In the genomic region with DNA sequence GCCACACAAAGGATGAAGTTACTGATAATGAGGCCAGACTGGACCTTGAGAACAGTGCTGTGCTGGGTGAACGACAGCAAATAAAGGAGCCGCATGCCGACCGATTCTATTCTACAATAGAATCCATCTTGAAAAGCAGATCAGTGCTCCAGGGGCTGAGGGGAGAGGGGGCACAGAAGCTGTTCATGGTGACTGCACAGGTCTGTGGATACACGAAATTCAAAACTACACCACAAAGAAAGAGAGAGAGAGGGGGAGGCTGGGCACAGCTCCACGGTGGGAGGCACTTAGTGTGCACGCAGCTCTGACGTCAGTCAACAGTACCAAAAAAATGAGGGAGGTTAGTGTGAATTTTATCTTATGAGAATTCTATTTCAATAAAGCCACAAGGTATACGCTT, we compare ENCODE assay signal across 32 mouse cellular contexts. TPM values are rescaled to one million over a fixed set of nuclear protein-coding genes. Genes with fewer than 3 reads are reported as not detected.
"Had no signal": no experiment of that assay in that cellular context is flagged by ENCODE, and none has a peak within 500 bp of the region (broad histone marks: within the 10 kb centered on the region; RNA-seq: fewer than 3 reads in every experiment).

No protein-coding gene starts in this region.

- H3K4me1 ChIP-seq: midbrain, embryonic 12.5 days; midbrain, embryonic 13.5 days; midbrain, embryonic 15.5 days had no signal

- DNase-seq: left cerebral cortex, postnatal 4 days; liver; liver, embryonic 13.5 days; liver, postnatal 0 days; lung, adult 18-20 months; lung, adult 2 months; lung, embryonic 14.5 days; lung, postnatal 10 days; lung, postnatal 14 days; lung, postnatal 36 days; lung, postnatal 4 days; midbrain, embryonic 14.5 days had no signal

- H3K27ac ChIP-seq: limb, embryonic 10.5 days; limb, embryonic 12.5 days; limb, embryonic 13.5 days; limb, embryonic 15.5 days; liver, embryonic 12.5 days; liver, embryonic 13.5 days; liver, embryonic 14.5 days; liver, embryonic 15.5 days; lung, embryonic 15.5 days; macrophage; midbrain, embryonic 10.5 days; midbrain, embryonic 12.5 days; midbrain, embryonic 13.5 days; midbrain, embryonic 15.5 days; neural tube, embryonic 12.5 days had no signal

- H3K4me3 ChIP-seq: limb, embryonic 10.5 days; limb, embryonic 12.5 days; limb, embryonic 13.5 days; limb, embryonic 15.5 days; liver, embryonic 12.5 days; liver, embryonic 13.5 days; liver, embryonic 15.5 days; lung, embryonic 15.5 days; megakaryocyte, embryonic 14.5 days; midbrain, embryonic 10.5 days; midbrain, embryonic 12.5 days; midbrain, embryonic 13.5 days; midbrain, embryonic 15.5 days; myocyte; neural tube, embryonic 12.5 days had no signal

- H3K27me3 ChIP-seq: limb, embryonic 12.5 days; limb, embryonic 13.5 days; limb, embryonic 15.5 days; liver, embryonic 12.5 days; liver, embryonic 13.5 days; liver, embryonic 15.5 days; lung, embryonic 15.5 days; megakaryocyte, embryonic 14.5 days; midbrain, embryonic 12.5 days; midbrain, embryonic 13.5 days; midbrain, embryonic 15.5 days; neural tube, embryonic 12.5 days had no signal

- H3K9me3 ChIP-seq: limb, embryonic 10.5 days; limb, embryonic 12.5 days; limb, embryonic 15.5 days; liver, embryonic 12.5 days; liver, embryonic 13.5 days; liver, embryonic 15.5 days; lung, embryonic 15.5 days; midbrain, embryonic 10.5 days; midbrain, embryonic 12.5 days; midbrain, embryonic 13.5 days; midbrain, embryonic 15.5 days; neural tube, embryonic 12.5 days had no signal

- ATAC-seq: liver, embryonic 12.5 days; liver, postnatal 0 days; lung, postnatal 0 days; midbrain, embryonic 13.5 days; midbrain, embryonic 15.5 days; midbrain, embryonic 16.5 days had no signal

- H3K4me2 ChIP-seq: limb, embryonic 12.5 days; limb, embryonic 13.5 days; limb, embryonic 15.5 days; liver, embryonic 11.5 days; liver, embryonic 12.5 days; liver, embryonic 13.5 days; liver, embryonic 15.5 days; lung, embryonic 14.5 days; lung, embryonic 15.5 days; midbrain, embryonic 11.5 days; midbrain, embryonic 12.5 days; midbrain, embryonic 13.5 days; midbrain, embryonic 15.5 days; neural tube, embryonic 12.5 days had no signal

- H3K9ac ChIP-seq: limb, embryonic 12.5 days; limb, embryonic 13.5 days; limb, embryonic 15.5 days; liver, embryonic 12.5 days; liver, embryonic 13.5 days; liver, embryonic 14.5 days; liver, embryonic 15.5 days; liver, postnatal 0 days; lung, embryonic 14.5 days; lung, embryonic 15.5 days; midbrain, embryonic 12.5 days; midbrain, embryonic 13.5 days; midbrain, embryonic 15.5 days; neural tube, embryonic 12.5 days had no signal

RNA-seq across cellular contexts. Expression of a gene that starts 17.5 kb away (rescaled TPM):
- polyA plus RNA-seq: macrophage had no signal
